Mouse (Mus musculus) embryonic facial prominence, embryonic 10.5 days (tissue): ENCODE measurements at regions not wholly inside any gene's neighbourhood (a gene's known extent, or its start where the extent isn't known, plus 50 kb on each side); places are given as distances from the start of the nearest gene placed in this dataset.
"Not testable (repeated sequence)": the region's sequence is repeated elsewhere in the genome, so short reads cannot be mapped to it uniquely, and the experiment has no call there.

Experiments used
- DNase-seq: peaks from one replicate; pipeline ENCODE4 v3.0.0-alpha.2; 2017; ENCODE audit warnings: low spot score
- H3K27ac ChIP-seq: fragments of 300-500 bp; sonication (generic); replicated peaks from 2 replicates; pipeline ENCODE4 v1.5.1; 2016; ENCODE audit warnings: mild to moderate bottlenecking
- H3K27me3 ChIP-seq: fragments of 300-500 bp; sonication (generic); replicated peaks from 2 replicates; pipeline ENCODE4 v1.6.1; 2016; ENCODE audit warnings: low read depth, mild to moderate bottlenecking; ENCODE audit not compliant: poor library complexity, severe bottlenecking
- H3K36me3 ChIP-seq: fragments of 300-500 bp; sonication (generic); replicated peaks from 2 replicates; pipeline ENCODE4 v1.6.1; 2016; ENCODE audit warnings: mild to moderate bottlenecking, moderate library complexity
- H3K4me1 ChIP-seq: fragments of 300-500 bp; sonication (generic); 2 replicates; pipeline ENCODE4 v1.6.1; 2016
- H3K4me3 ChIP-seq: fragments of 300-500 bp; sonication (generic); 2 replicates; pipeline ENCODE4 v1.5.1; 2016; ENCODE audit warnings: mild to moderate bottlenecking, moderate library complexity
- H3K9me3 ChIP-seq: fragments of 300-500 bp; sonication (generic); 2 replicates; pipeline ENCODE4 v1.6.1; 2016; ENCODE audit warnings: mild to moderate bottlenecking
- WGBS: fragments of 180-500 bp; shearing (Covaris S2); methylation state at CpG from one replicate; pipeline ENCODE4 v1.1.7; 2016; 5-methylcytosine and 5-hydroxymethylcytosine counted together

DNA sequence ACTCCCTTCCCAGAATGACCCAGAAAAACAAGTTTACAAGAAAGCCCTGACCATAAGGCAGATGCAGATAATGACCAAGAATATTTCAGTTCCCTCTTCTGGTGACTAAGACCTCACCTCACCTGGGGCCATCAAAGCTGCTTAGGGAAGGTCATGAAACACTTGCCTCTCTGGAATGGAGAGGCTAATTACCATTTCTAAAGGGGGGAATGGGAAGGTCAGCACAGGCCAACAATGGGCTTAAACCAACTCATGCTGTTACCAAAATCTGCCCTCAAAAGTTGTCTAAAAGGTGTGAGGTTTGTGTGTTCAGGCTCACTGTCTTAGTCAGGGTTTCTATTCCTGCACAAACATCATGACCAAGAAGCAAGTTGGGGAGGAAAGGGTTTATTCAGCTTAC, 123.0 kb downstream of the Sgo2b start:
- no peaks in the 10 kb centered on the region for H3K36me3 ChIP-seq
- no peaks in the 10 kb centered on the region for H3K27me3 ChIP-seq
- no peak overlapping the region for H3K27ac ChIP-seq
- no peak for DNase-seq
- no peak overlapping the region for H3K4me3 ChIP-seq
- no peaks in the 10 kb centered on the region for H3K9me3 ChIP-seq
- no peaks in the 10 kb centered on the region for H3K4me1 ChIP-seq

DNA sequence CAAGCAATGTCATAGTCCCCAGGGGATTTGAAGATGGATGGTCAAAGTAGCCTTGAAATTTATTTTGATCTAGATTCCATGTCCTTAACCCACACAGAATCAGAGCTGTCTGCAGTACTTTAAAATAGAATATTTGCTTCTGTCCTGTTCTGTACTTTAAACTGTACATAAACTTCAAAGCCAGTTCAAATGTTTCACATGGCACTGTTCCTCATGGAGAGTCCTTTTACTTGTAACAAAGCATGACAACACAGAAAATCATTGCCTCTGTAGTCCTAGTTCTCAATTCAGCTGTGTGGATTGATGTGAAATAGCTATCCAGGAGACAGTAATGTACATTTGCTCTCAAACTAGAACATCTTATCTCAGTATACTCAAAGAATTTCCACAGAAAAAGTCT, 123.9 kb downstream of the Sgo2b start:
- Histone ChIP-seq H3K4me1 (no peaks in the 10 kb centered on the region), H3K36me3 (no peaks in the 10 kb centered on the region), H3K4me3 (no peak overlapping the region), H3K27me3 (no peaks in the 10 kb centered on the region), H3K9me3 (no peaks in the 10 kb centered on the region), H3K27ac (no peak overlapping the region)
- no peak for DNase-seq

DNA sequence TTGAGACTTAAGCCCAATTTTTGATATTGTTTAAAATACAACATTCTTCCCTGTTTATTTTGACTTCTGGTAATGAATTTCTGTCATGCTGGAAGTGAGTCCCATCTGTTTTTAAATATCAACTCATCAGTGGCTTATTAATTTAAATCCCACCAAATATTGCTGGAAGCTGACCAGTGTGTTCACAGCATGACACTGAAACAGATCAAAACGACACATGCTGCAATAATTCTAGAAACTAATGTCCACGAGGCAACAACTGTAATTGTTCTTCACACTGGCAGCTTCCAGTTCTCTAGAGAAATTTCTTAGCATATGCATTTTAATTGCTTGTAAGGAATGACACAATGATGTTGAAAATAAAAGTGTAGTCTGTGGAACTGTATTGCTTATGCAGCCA, 167.6 kb downstream of the Sgo2b start:
- 72% methylated on average over 2 of the region's 2 CpGs for WGBS
- H3K36me3 ChIP-seq: no peaks in the 10 kb centered on the region
- DNase-seq: no peak
- no peaks in the 10 kb centered on the region for H3K4me1 ChIP-seq
- no peaks in the 10 kb centered on the region for H3K27me3 ChIP-seq
- no peaks in the 10 kb centered on the region for H3K9me3 ChIP-seq
- H3K27ac ChIP-seq: no peak overlapping the region
- H3K4me3 ChIP-seq: no peak overlapping the region

DNA sequence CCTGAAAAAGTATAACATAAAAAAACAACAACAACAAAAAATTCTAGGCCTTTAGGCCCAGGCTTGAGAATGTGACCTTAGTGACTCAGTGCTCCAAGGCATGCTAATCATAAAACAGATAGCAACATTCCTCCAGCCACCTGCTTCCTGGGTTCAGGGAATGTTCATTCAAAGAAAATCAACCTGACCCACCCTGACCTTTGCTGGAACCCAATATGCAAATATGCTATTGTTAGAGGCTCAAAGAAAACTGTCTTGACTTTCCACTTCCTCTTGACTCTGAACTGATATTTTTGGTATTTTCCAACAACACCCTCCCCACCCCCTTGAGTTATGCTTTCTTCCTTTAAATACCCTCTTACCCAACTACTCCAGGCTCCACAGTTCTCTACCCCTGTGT, 191.2 kb downstream of the Sgo2b start:
- no peaks in the 10 kb centered on the region for H3K36me3 ChIP-seq
- no peak overlapping the region for H3K4me3 ChIP-seq
- H3K27me3 ChIP-seq: no peaks in the 10 kb centered on the region
- H3K9me3 ChIP-seq: no peaks in the 10 kb centered on the region
- H3K27ac ChIP-seq: no peak overlapping the region
- no peaks in the 10 kb centered on the region for H3K4me1 ChIP-seq
- DNase-seq: no peak

DNA sequence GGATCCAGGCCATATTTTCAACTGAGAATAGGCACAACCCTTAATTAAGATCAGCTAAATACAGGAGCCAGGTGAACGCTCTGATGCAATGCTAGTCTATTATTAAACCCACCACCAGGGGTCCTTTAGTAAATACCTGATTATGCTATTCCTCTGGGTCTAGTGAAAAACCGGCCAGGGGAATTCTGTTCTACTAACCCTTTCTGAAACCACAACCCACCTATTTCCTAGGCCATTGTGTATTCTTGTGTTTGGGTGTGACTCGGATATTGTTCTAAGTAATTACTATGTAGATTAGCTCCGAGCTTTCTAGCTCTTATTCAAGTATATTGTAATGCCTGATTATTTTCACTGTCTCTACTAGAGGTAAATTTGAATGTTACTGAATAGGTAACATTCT, 192.1 kb downstream of the Sgo2b start:
- H3K4me3 ChIP-seq, H3K27me3 ChIP-seq, H3K4me1 ChIP-seq, H3K36me3 ChIP-seq, H3K27ac ChIP-seq, H3K9me3 ChIP-seq, DNase-seq: not testable (repeated sequence)
- WGBS: 85% methylated on average over 4 of the region's 4 CpGs

DNA sequence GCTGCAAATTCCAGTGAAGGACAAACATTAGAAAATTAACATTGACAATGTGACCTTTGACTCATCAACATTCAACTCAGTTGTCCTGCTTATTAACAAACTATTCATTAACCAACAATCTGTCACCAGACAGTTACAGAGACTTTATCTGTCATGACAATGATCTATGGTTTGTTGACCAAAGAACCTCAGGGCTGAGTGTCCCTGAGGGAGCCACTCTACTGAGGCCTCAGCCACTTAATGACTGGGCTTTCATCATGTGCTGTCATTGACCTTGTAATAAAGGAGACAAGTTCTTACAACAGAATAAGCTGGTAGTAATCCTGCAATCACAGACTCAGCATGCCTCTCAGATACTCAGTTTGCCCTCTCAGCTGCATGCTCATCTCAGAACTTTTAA, 196.8 kb downstream of the Sgo2b start:
- Histone ChIP-seq H3K9me3 (no peaks in the 10 kb centered on the region), H3K27ac (no peak overlapping the region), H3K27me3 (no peaks in the 10 kb centered on the region), H3K36me3 (no peaks in the 10 kb centered on the region), H3K4me1 (no peaks in the 10 kb centered on the region; the same call in 1 of the 2 replicates), H3K4me3 (no peak overlapping the region)
- DNase-seq: peak; percentile 32

DNA sequence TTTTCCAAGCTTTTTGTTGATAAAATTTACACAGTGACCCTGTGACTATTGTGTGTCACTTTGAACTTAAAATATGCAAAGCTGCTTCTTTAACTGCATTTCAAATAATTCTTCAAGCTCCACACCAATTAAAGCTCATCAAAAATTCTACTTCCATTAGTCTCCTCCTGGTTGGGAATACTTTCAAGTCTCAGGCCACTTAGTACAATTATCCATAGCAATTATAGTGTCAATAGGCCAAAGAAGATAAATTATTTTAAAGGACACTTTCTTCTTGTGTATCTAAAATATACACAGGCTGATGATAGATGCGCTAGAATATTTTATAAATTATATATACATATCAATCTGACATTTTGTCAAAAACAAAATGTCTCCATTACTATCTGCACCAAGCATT, 197.2 kb downstream of the Sgo2b start:
- H3K27me3 ChIP-seq: no peaks in the 10 kb centered on the region
- no peak for DNase-seq
- WGBS: 68% methylated on average over 1 of the region's 1 CpGs

DNA sequence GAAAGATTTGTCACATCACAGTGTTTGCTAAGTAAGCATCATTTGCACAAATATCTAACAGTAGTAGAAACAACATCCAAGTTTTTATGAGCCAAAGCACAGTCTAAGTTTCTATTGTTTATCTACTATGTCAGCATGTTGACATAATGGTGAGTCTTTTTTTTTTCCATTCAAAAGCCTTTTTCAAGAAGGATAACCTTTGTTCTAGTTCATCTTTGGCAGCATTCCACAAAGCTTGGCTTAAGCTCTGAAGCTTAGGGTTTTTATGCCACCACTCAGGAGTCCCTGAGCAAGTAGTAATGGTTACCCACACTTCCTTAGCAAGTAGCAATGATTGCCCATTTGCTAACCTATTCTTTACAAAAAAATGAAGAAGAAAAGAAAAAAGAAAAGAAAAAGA, 198.8 kb downstream of the Sgo2b start:
- Histone ChIP-seq H3K36me3 (no peaks in the 10 kb centered on the region), H3K4me1 (no peaks in the 10 kb centered on the region; the same call in 1 of the 2 replicates), H3K27me3 (no peaks in the 10 kb centered on the region), H3K4me3 (no peak overlapping the region), H3K27ac (no peak overlapping the region), H3K9me3 (no peaks in the 10 kb centered on the region)
- no peak for DNase-seq

More for the DNA sequence above, 197.2 kb downstream of the Sgo2b start:
- no peak overlapping the region for H3K27ac ChIP-seq
- H3K4me1 ChIP-seq: no peaks in the 10 kb centered on the region; the same call in 1 of the 2 replicates
- H3K36me3 ChIP-seq: no peaks in the 10 kb centered on the region
- no peaks in the 10 kb centered on the region for H3K9me3 ChIP-seq
- no peak overlapping the region for H3K4me3 ChIP-seq

DNA sequence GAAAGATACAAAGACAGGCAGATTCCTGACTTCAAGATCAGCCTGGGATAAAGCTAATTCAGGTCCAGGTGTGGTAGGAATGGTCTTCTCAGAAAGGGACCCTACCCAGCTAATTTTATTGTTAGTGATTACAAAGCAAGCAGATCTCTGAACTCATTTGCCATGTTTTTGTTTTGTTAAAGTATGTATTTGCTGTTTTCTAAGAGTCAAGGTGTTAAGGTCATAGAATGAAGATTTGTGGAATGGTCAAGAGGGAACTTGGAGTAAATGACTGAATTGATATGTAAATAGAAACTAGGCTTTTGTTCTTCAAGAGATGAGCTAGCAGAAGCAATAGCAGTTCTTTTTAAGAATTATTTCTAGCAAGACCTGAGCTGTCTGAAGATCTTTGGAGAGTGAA, 217.6 kb downstream of the Sgo2b start:
- Histone ChIP-seq H3K9me3 (no peaks in the 10 kb centered on the region), H3K4me3 (no peak overlapping the region), H3K27ac (no peak overlapping the region), H3K36me3 (no peaks in the 10 kb centered on the region), H3K27me3 (no peaks in the 10 kb centered on the region), H3K4me1 (no peaks in the 10 kb centered on the region)
- DNase-seq: no peak

DNA sequence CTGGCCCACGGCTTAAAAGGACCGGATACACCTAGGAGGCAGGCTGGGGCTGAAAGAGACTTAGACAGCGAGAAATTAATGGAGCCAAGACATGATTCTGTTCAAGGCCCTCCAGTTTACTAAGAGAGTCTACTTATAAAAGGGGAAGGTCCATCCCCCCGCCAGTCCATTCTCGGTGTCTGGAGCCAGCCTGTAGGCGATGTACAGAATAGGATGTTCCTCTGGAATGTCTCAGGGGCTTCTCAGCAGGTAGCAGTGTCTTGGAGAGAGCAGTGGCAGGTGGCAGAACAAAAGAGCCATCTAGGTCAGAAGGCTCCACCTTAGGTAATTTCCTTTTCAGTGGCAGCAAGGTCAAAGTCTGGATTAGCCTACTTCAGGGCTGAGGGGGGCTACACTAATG, 221.3 kb downstream of the Sgo2b start:
- not testable (repeated sequence) for H3K27ac ChIP-seq, H3K9me3 ChIP-seq, DNase-seq, H3K4me1 ChIP-seq, H3K27me3 ChIP-seq, H3K4me3 ChIP-seq, H3K36me3 ChIP-seq
- 90% methylated on average over 6 of the region's 6 CpGs for WGBS
